Comparison of ENCODE assay signal across 8 mouse cellular contexts in genomic region chr14:121108439-121109115, GRCm38 (mm10).
DNase-seq lines count a peak whose midpoint lies in the region; ATAC-seq and TF ChIP-seq lines count a peak whose summit lies in the region.

No protein-coding gene starts in this region.

- no peak for ATAC-seq in hindbrain, embryonic 14.5 days (ENCODE audit: low FRiP score)

- H3K79me2 ChIP-seq in liver, adult 2 months (ENCODE audit: control insufficient read depth, insufficient read depth, low read length) = 0 out of 2 replicates have a peak, but pooled peaks cover 2% of the 10 kb centered on the region

- H3K4me3 ChIP-seq in hindbrain, embryonic 14.5 days (replicated peaks; ENCODE audit: low read length) = no peak overlapping the region
- H3K4me3 ChIP-seq in liver, adult 2 months (ENCODE audit: insufficient read depth, low read depth, low read length) = no peak overlapping the region
- no peak overlapping the region for H3K4me3 ChIP-seq in small intestine, adult 2 months (ENCODE audit: low read depth, low read length)

- no peaks in the 10 kb centered on the region for H3K9me3 ChIP-seq in hindbrain, embryonic 14.5 days (ENCODE audit: control insufficient read depth, low read length)

- H3K9ac ChIP-seq in hindbrain, embryonic 14.5 days = no peak overlapping the region
- no peak overlapping the region for H3K9ac ChIP-seq in liver, adult 2 months (ENCODE audit: low read depth, low read length)

- peaks cover 13% of the 10 kb centered on the region for H3K4me1 ChIP-seq in hindbrain, embryonic 14.5 days (replicated peaks; ENCODE audit: control insufficient read depth, insufficient read depth, low read length)
- peaks cover 11% of the 10 kb centered on the region for H3K4me1 ChIP-seq in liver, adult 2 months (ENCODE audit: control insufficient read depth, insufficient read depth, low read length)
- H3K4me1 ChIP-seq in small intestine, adult 2 months (ENCODE audit: control insufficient read depth, insufficient read depth, insufficient read length, low read length) = peaks cover 12% of the 10 kb centered on the region

- no peak overlapping the region for H3K4me2 ChIP-seq in hindbrain, embryonic 14.5 days (replicated peaks)

- no peak for TF ChIP-seq POLR2A in liver, adult 2 months (IDR thresholded peaks at IDR 0.05; ENCODE audit: extremely low read depth, insufficient read depth, low read length)
- TF ChIP-seq POLR2A in small intestine, adult 2 months (IDR thresholded peaks at IDR 0.05; ENCODE audit: low read depth, low read length) = no peak

- WGBS in hindbrain, embryonic 14.5 days = 14% methylated on average over 8 of the region's 8 CpGs
- 14% methylated on average over 8 of the region's 8 CpGs for WGBS in liver, adult 2 months
- WGBS in small intestine, adult 2 months = 24% methylated on average over 8 of the region's 8 CpGs

- no peaks in the 10 kb centered on the region for H3K27me3 ChIP-seq in hindbrain, embryonic 14.5 days (ENCODE audit: control insufficient read depth, insufficient read depth, low read length)
- no peaks in the 10 kb centered on the region for H3K27me3 ChIP-seq in liver, adult 2 months (ENCODE audit: control insufficient read depth, insufficient read depth, low read length)
- H3K27me3 ChIP-seq in small intestine, adult 2 months (ENCODE audit: control insufficient read depth, insufficient read depth, low read length) = no peaks in the 10 kb centered on the region

- H3K36me3 ChIP-seq in hindbrain, embryonic 14.5 days (replicated peaks; ENCODE audit: control insufficient read depth, insufficient read depth) = no peaks in the 10 kb centered on the region
- no peaks in the 10 kb centered on the region for H3K36me3 ChIP-seq in liver, adult 2 months (ENCODE audit: control insufficient read depth, insufficient read depth, low read length)
- no peaks in the 10 kb centered on the region for H3K36me3 ChIP-seq in small intestine, adult 2 months (ENCODE audit: control insufficient read depth, insufficient read depth, low read length)

- peak overlapping the region; percentile 65 for H3K27ac ChIP-seq in hindbrain, embryonic 14.5 days
- peak overlapping the region; percentile 30 for H3K27ac ChIP-seq in liver, adult 2 months (replicated peaks; ENCODE audit: insufficient read depth, low read depth, low read length)
- H3K27ac ChIP-seq in small intestine, adult 2 months (ENCODE audit: insufficient read depth, low read depth, low read length) = peak overlapping the region; percentile 25; the same call in 1 of the 2 replicates

- TF ChIP-seq CTCF in liver, adult 2 months (IDR thresholded peaks at IDR 0.05; ENCODE audit: low read depth, low read length) = no peak
- TF ChIP-seq CTCF in small intestine, adult 2 months (IDR thresholded peaks at IDR 0.05; ENCODE audit: extremely low read depth, insufficient read length, insufficient replicate concordance, low read depth, low read length) = no peak

- DNase-seq in Muller cell, postnatal 12 days (ENCODE audit: inconsistent ontology term) = peak; percentile 51
- peak; percentile 79 for DNase-seq in embryo, embryonic 11.5 days (ENCODE audit: low read depth, low spot score)
- DNase-seq in hindbrain, embryonic 14.5 days (ENCODE audit: low spot score) = no peak
- peak; percentile 75 for DNase-seq in liver, adult 2 months (ENCODE audit: extremely low read depth, low read depth, low spot score)
- DNase-seq in cerebellum, adult 9-11 months = no peak
- no peak for DNase-seq in cerebellum, postnatal 36 days
- DNase-seq in frontal cortex, postnatal 10 days (ENCODE audit: low spot score in 2 of 2) = no peak

Comparison
In these comparisons a context has a peak if more than half of its experiments do, and no peak if none do; other contexts are left out.
1. DNase-seq: peak in Muller cell, postnatal 12 days (single experiment), embryo, embryonic 11.5 days (single experiment) and liver, adult 2 months (single experiment); none in hindbrain, embryonic 14.5 days (single experiment), cerebellum, adult 9-11 months (single experiment), cerebellum, postnatal 36 days (0 of 2) and frontal cortex, postnatal 10 days (0 of 2).
2. Peak in every context shown above with its lines, with median percentiles within 50 percentile points of each other: H3K27ac ChIP-seq.